Mouse (Mus musculus): ENCODE measurements around the gene Pdgfb. TPM values are rescaled to one million over a fixed set of nuclear protein-coding genes. Genes with fewer than 3 reads are reported as not detected.

Gene Pdgfb
- polyA plus RNA-seq (2015; fragmentation: Nextera tagmentation; extraction: Ambion mirVana): 5.7 and 5.8 TPM in 2 replicates

DNA sequence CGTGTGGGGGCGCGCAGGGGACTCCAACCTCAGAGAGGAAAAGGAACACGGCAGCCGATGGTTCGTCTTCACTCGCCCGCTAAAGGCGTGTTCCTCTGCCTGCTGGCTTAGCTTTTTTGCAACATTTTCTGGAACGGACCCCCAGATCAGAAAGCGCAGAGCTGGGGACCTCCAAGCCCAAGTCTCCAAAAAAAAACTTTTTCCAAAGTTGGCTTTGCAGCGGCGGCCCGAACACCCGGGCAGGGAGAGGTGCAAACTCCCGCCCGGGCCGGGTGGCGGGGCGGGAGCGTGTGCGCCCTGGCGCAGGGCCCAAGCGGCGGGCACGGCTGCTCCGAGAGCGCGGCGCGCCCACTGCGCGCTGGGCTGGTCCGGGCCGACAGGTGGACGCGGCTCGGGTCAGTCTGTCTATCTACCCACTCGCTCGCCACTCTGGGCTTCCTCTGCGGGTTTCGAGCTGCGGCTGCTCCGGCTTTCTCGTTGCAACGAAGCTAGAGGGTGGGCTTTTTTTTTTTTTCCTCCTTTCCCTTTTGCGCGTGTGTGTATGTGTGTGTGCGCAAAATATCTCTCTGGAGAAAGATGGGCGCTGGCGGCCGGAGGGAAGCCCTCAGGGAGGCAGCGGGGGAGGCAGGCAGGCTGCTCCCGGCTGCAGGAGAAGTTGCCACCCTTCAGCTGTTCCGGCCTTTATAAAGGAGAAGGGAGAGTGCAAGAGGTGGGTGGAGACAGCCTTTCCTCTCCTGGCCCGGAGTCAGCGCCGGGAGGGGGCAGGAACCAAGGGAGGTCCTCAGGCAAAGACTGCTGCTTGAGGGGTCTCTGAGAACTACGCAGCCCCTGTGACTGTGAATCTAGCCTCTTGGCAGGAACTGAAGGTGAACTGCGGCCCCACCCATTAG is at the start of gene Pdgfb:
Pdgfb (minus strand) TSS at position 657 of the 890 bp plus-strand sequence.
- peak within 1 kb of the TSS; percentile 77 for H3K9ac ChIP-seq
- no peaks in the 10 kb centered on the region for H3K36me3 ChIP-seq
- peak within 1 kb of the TSS; percentile 62 for H3K4me3 ChIP-seq
- peak within 1 kb of the TSS; percentile 95 for H3K4me2 ChIP-seq
- H3K9me3 ChIP-seq: no peaks in the 10 kb centered on the region
- peaks cover 24% of the 10 kb centered on the region for H3K27me3 ChIP-seq
- WGBS: 1% methylated on average over 59 of the region's 60 CpGs
- ATAC-seq (ENCODE audit: low FRiP score, low read depth): no peak
- H3K4me1 ChIP-seq (replicated peaks): peaks cover 37% of the 10 kb centered on the region
- H3K27ac ChIP-seq (replicated peaks): peak within 1 kb of the TSS; percentile 80

DNA sequence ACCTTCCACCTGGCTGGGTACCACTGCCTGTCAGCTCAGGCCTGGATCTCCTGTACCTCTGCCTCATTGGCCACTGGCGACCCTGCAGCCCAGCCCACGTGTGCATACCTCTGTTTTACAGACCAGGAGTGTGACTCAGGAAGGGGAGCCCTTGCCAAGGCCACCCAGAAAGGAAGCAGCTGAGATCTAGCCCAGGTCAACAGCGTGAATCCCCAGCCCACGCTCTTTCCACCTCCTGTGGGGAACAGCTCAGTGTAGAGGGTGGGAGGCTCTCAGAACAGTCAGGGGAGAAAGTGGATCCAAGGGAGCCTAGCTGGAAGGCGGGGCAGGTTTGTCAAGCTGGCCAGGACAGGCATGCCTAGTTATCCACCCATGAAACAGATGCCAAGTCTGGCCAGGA is 48.0 kb upstream of the Pdgfb start:
- Histone ChIP-seq H3K27ac (replicated peaks) (no peak overlapping the region), H3K4me3 (no peak overlapping the region), H3K36me3 (no peaks in the 10 kb centered on the region), H3K9me3 (no peaks in the 10 kb centered on the region), H3K4me1 (replicated peaks) (no peaks in the 10 kb centered on the region), H3K9ac (no peak overlapping the region), H3K4me2 (no peak overlapping the region), H3K27me3 (no peaks in the 10 kb centered on the region)
- ATAC-seq (ENCODE audit: low FRiP score, low read depth): no peak
- WGBS: 53% methylated on average over 5 of the region's 5 CpGs

DNA sequence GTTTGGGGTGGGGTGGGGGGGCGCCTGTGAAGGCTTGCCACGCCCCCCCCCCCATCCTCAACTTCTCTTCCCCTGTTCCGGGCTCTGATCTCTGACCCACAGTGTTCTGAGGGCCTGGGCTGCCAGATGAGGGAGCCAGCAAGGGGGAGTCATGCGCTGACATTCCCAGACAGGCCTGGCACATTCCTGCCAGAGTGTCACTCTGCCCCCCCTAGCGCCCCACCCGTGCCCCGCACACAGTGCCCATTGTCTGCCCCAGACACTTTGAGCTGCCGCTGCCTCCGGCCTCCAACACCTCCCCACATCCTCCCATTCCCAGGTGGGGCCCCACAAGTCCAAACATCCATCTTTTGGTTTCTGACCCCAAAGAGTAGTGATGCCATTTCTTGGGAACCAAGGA is 47.6 kb upstream of the Pdgfb start:
- Histone ChIP-seq H3K9me3 (no peaks in the 10 kb centered on the region), H3K4me1 (replicated peaks) (no peaks in the 10 kb centered on the region), H3K27me3 (no peaks in the 10 kb centered on the region), H3K4me3 (no peak overlapping the region), H3K9ac (no peak overlapping the region), H3K27ac (replicated peaks) (no peak overlapping the region), H3K36me3 (no peaks in the 10 kb centered on the region), H3K4me2 (no peak overlapping the region)
- ATAC-seq (ENCODE audit: low FRiP score, low read depth): no peak
- WGBS: 67% methylated on average over 8 of the region's 9 CpGs

DNA sequence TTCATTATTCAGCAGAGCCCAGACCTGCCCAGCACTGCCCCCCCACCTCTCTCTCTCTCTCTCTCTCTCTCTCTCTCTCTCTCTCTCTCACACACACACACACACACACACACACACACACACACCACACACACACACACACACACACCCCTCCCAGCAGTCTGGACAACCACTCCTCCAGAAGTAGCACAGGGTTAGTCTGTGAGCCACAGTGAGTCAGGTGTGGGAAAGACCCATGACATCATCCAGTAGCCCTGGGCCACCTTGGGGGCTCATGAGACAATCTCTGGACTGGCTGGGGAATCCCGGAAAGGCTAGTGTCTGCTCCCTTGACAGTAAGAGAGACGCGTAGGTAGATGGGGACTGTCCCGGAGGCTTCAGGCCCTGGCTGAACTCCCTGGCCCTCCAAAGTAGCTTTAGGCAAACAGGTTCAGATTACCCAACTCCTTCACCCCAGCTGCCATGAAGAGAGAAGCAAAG is 46.3 kb upstream of the Pdgfb start:
- H3K27ac ChIP-seq (replicated peaks): no peak overlapping the region
- H3K4me3 ChIP-seq: no peak overlapping the region
- no peak for ATAC-seq (ENCODE audit: low FRiP score, low read depth)
- no peaks in the 10 kb centered on the region for H3K9me3 ChIP-seq
- no peaks in the 10 kb centered on the region for H3K4me1 ChIP-seq (replicated peaks)
- no peaks in the 10 kb centered on the region for H3K27me3 ChIP-seq
- H3K4me2 ChIP-seq: no peak overlapping the region
- no peaks in the 10 kb centered on the region for H3K36me3 ChIP-seq
- WGBS: 96% methylated on average over 4 of the region's 4 CpGs
- H3K9ac ChIP-seq: no peak overlapping the region

DNA sequence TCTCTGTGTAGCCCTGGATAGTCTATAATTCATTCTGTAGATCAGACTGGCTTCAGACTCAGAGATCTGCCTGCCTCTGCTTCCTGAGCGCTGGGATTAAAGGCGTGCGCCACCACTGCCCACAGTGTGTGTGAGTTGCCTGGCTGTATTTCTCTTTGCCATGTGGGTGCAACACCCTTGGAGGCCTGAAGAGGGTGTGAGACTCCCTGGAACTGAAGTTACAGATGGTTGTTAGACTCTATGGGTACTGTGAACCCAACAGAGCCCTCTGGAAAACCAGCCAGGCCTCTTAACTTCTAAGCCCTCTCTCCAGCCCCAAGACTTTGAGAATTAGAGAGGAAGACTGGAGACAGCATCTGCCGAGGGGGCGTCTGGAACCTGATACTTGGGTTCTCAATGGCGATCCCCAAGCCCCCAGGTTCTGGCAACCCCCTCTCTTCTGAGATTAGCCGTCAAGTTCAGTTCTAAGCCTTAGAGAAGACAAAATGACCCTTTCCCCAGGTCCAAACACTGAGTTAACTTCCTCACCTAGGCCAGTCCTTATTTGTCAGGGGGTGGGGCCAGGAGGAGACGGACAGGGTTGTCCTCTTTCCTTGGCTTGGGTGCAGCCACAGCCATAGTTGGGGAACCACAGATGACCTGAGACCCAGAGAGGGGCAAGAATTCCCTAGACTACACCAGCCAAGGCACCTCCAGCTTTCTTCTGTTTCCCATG is 45.7 kb upstream of the Pdgfb start:
- H3K27me3 ChIP-seq: no peaks in the 10 kb centered on the region
- no peak overlapping the region for H3K4me3 ChIP-seq
- H3K9me3 ChIP-seq: no peaks in the 10 kb centered on the region
- no peaks in the 10 kb centered on the region for H3K36me3 ChIP-seq
- no peak overlapping the region for H3K27ac ChIP-seq (replicated peaks)
- H3K9ac ChIP-seq: no peak overlapping the region
- no peak overlapping the region for H3K4me2 ChIP-seq
- peaks cover 5% of the 10 kb centered on the region; the same call in 1 of the 2 replicates for H3K4me1 ChIP-seq (replicated peaks)
- ATAC-seq (ENCODE audit: low FRiP score, low read depth): no peak
- 97% methylated on average over 8 of the region's 8 CpGs for WGBS

DNA sequence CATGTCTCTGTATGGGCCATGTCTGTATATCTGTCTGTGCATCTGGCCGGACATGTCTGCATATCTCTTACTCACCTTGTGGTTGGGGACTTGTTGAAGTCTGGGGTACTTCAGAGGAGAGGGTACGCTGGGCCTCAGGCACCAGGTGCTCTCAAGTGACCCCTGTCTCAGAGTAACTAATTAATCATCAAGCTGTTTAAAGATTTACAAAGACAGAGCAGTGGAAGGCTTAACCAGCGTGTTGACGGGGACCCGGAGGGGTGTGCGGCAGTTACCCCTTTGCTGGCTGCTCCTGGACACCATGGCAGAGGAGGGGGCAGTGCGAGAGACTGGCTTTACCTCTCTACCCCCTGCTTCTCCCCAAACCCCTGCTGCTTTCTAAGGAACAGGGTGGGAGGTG is 44.8 kb upstream of the Pdgfb start:
- H3K4me2 ChIP-seq: no peak overlapping the region
- H3K9me3 ChIP-seq: no peaks in the 10 kb centered on the region
- H3K27me3 ChIP-seq: no peaks in the 10 kb centered on the region
- WGBS: 67% methylated on average over 7 of the region's 7 CpGs
- no peak overlapping the region for H3K9ac ChIP-seq
- peaks cover 7% of the 10 kb centered on the region; the same call in 1 of the 2 replicates for H3K4me1 ChIP-seq (replicated peaks)
- no peak for ATAC-seq (ENCODE audit: low FRiP score, low read depth)
- H3K36me3 ChIP-seq: no peaks in the 10 kb centered on the region
- H3K4me3 ChIP-seq: no peak overlapping the region
- H3K27ac ChIP-seq (replicated peaks): no peak overlapping the region

DNA sequence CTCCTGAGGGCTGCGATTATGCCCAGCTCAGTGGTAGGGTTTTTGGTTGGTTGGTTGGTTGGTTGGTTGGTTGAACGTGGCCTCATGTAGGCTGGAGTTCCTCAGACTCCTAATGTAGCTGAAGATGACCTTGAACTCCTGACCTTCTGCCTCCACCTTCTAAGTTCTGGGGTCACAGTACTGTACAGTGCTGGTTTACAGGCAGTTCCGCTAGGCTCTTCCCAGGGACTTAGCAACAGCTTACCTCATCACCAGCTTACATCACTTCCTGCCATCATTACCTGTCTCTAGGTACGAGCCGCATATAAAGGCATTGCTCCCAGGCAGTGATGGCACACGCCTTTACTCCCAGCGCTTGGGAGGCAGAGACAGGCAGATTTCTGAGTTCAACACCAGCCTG is 43.4 kb upstream of the Pdgfb start:
- no peak overlapping the region for H3K4me2 ChIP-seq
- no peak for ATAC-seq (ENCODE audit: low FRiP score, low read depth)
- no peak overlapping the region for H3K9ac ChIP-seq
- H3K9me3 ChIP-seq: no peaks in the 10 kb centered on the region
- H3K27me3 ChIP-seq: no peaks in the 10 kb centered on the region
- peaks cover 7% of the 10 kb centered on the region; the same call in 1 of the 2 replicates for H3K4me1 ChIP-seq (replicated peaks)
- no peak overlapping the region for H3K4me3 ChIP-seq
- no peaks in the 10 kb centered on the region for H3K36me3 ChIP-seq
- 94% methylated on average over 7 of the region's 7 CpGs for WGBS
- H3K27ac ChIP-seq (replicated peaks): no peak overlapping the region

DNA sequence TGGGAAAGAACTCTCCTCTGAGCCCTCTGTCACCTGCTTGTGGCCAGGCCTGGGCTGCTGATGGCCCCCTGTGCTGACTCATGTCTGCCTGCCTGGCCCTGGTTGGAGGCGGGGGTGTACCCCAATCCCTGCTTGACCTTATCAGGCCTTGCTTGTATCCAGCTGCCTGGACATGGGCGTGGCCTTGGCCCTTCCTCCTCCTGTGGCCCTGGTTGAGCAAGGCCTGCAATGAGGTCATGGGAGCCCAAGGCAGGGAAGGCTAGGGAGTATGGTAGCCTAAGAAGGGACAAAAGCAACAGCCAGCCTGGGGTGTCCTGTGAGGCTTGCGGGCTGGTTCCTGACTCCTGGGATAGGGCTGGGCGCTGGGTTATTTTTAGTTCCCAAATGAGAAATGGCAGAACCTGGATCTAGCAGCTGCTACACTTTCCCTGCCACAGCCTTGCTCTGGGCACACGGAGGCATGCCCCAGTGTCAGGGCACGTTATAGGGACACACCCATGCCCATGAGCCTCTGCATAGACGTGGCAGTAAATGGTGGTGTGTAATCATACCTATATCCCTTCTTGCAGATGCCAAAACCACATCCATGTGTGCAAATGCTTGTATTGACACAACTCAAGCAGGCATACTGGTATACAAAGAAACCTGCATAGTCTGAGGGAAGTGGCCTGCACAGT is 39.4 kb upstream of the Pdgfb start:
- H3K36me3 ChIP-seq: no peaks in the 10 kb centered on the region
- WGBS: 86% methylated on average over 7 of the region's 7 CpGs
- no peak overlapping the region for H3K27ac ChIP-seq (replicated peaks)
- H3K9ac ChIP-seq: no peak overlapping the region
- no peak overlapping the region for H3K4me3 ChIP-seq
- no peak for ATAC-seq (ENCODE audit: low FRiP score, low read depth)
- H3K27me3 ChIP-seq: no peaks in the 10 kb centered on the region
- no peaks in the 10 kb centered on the region for H3K9me3 ChIP-seq
- no peak overlapping the region for H3K4me2 ChIP-seq
- H3K4me1 ChIP-seq (replicated peaks): peaks cover 7% of the 10 kb centered on the region; the same call in 1 of the 2 replicates

DNA sequence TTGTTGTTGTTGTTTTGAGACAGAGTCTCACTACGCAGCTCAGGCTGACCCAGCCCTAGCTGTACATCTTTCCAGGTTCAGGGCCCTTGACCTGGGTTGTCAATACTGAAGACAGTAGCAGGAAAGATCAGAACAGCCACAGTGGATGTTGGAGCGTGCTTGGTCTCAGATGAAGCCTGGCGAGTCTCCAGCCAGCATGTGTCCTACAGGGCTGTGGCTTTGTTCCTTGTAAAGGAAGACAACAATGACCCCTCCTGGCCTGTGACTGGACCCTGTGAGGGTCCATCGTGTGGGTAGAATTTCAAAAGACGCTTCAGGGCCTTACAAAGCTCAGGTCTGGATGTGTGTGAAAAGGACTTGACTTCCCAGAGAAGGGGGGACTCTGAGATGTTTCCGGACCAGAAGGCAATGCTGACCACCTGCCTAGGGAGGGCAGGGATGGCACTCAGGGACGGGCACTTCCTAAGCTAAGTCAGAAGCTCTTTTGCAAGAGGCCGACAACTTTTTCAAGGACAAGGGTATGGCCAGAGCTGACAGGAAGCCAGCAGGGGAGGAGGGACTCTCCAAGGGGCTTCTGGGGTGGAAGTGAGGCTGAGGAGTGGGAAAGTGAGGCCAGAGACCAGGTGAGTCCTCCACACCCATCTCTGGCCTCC is 38.7 kb upstream of the Pdgfb start:
- no peak overlapping the region for H3K4me2 ChIP-seq

DNA sequence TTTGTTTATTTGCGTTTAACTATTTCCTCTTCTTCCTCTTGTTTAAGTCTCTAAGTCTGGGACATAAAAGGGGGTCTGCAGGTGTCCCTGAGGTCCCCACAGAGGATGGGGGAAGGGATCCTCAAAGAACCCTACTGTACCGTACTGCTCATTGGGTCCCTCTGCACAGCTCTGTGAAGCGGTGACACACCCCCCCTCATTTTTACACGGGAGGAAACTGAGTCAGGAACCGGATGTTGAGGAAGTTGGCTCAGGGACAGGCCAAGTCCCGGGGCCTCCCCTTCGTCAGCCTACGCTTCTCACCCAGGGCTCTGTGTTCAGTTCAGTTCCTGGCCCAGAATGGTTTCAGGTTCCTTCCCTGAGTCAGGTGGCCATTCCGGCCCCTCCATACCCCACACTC is 37.0 kb upstream of the Pdgfb start:
- Histone ChIP-seq H3K4me3 (no peak overlapping the region), H3K36me3 (no peaks in the 10 kb centered on the region), H3K9ac (no peak overlapping the region), H3K27me3 (no peaks in the 10 kb centered on the region), H3K9me3 (no peaks in the 10 kb centered on the region), H3K4me1 (replicated peaks) (peaks cover 7% of the 10 kb centered on the region; the same call in 1 of the 2 replicates), H3K4me2 (no peak overlapping the region), H3K27ac (replicated peaks) (no peak overlapping the region)
- no peak for ATAC-seq (ENCODE audit: low FRiP score, low read depth)
- WGBS: 84% methylated on average over 9 of the region's 9 CpGs

More for the DNA sequence above, 38.7 kb upstream of the Pdgfb start:
- no peak for ATAC-seq (ENCODE audit: low FRiP score, low read depth)
- H3K9ac ChIP-seq: no peak overlapping the region
- H3K27ac ChIP-seq (replicated peaks): no peak overlapping the region
- no peaks in the 10 kb centered on the region for H3K27me3 ChIP-seq
- WGBS: 60% methylated on average over 8 of the region's 8 CpGs
- no peaks in the 10 kb centered on the region for H3K36me3 ChIP-seq
- H3K4me3 ChIP-seq: no peak overlapping the region
- H3K9me3 ChIP-seq: no peaks in the 10 kb centered on the region
- H3K4me1 ChIP-seq (replicated peaks): peaks cover 7% of the 10 kb centered on the region; the same call in 1 of the 2 replicates

DNA sequence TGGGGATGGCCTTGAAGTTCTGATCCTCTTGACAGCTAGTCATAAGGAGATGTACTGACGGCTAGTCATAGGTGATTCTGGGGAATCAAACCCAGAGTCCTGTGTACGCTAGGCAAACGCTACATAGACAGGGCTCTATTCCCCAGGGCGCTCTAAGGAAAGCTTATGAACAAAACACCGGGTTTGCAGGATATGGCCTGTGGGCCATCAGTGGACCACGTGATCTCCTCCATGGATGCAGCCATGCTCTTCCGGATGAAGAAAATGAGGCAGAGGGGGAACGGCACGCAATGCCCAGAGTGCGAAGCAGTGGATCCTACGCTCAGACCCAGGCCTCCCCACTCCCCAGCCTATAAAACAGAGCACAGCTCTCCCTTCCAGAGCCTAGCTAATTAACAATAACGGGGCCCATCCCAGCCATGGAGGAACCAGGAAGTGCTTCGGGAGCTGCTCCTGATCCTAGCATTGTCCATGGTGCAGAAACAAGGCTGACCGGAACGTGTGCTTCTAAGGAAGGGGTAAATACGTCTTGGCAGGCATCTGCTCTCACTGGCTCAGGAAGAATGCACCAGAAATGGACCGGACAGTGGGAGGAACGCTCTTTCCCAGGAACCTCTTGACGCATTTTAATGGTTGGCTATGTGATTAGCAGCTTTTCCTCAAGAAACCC is 36.5 kb upstream of the Pdgfb start:
- no peak for ATAC-seq (ENCODE audit: low FRiP score, low read depth)

More for the DNA sequence above, 36.5 kb upstream of the Pdgfb start:
- H3K4me2 ChIP-seq: no peak overlapping the region
- WGBS: 80% methylated on average over 19 of the region's 19 CpGs
- no peaks in the 10 kb centered on the region for H3K9me3 ChIP-seq
- 0 out of 2 replicates have a peak overlapping the region, but pooled peaks have one; percentile 35 for H3K27ac ChIP-seq (replicated peaks)
- no peak overlapping the region for H3K4me3 ChIP-seq
- H3K36me3 ChIP-seq: no peaks in the 10 kb centered on the region
- H3K27me3 ChIP-seq: no peaks in the 10 kb centered on the region
- H3K4me1 ChIP-seq (replicated peaks): peaks cover 7% of the 10 kb centered on the region; the same call in 1 of the 2 replicates
- no peak overlapping the region for H3K9ac ChIP-seq

Measured in hindbrain, embryonic 15.5 days (tissue).